Comparison of ENCODE assay signal across 9 mouse cellular contexts in the genomic region with DNA sequence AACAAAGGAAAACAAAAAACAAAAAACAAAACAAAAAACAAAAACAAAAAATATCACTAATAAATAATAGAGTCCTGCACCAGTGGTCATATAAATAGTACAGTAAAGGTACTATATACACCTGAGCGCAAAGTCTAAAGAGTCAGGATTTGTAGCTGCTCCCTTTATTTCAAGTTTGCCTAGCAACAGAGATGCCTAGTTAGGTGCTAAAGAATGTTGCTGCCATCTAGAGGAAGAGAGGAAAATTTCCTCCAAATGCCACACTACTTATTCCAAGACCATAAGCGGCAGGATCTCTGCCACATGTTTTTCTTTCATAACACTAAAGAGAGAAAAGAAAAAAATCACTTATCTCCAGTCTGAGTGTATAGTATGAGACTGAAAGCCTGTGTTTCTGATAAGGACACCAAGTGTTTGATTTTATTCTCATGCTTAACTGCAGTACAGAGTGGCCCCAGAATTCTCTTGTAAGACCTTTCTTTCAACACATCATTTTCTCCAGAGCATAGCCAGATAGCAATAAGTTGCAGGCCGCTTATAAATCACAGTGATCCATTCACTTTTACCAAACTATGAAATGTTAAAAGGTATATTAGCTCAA. TPM values are rescaled to one million over a fixed set of nuclear protein-coding genes. Genes with fewer than 3 reads are reported as not detected.
DNase-seq lines count a peak whose midpoint lies in the region; ATAC-seq lines count a peak whose summit lies in the region.
"Had no signal": no experiment of that assay in that cellular context is flagged by ENCODE, and none has a peak within 500 bp of the region (broad histone marks: within the 10 kb centered on the region; RNA-seq: fewer than 3 reads in every experiment).

No protein-coding gene starts in this region.

- H3K36me3 ChIP-seq in forebrain, embryonic 11.5 days (ENCODE audit: control insufficient read depth, insufficient read depth, low read length) = no peaks in the 10 kb centered on the region
- H3K36me3 ChIP-seq in forebrain, embryonic 10.5 days (replicated peaks) = no peaks in the 10 kb centered on the region
- no peaks in the 10 kb centered on the region for H3K36me3 ChIP-seq in intestine, embryonic 14.5 days (ENCODE audit: control insufficient read depth, insufficient read depth, low read length)
- no peaks in the 10 kb centered on the region for H3K36me3 ChIP-seq in neural tube, embryonic 15.5 days
- H3K36me3 ChIP-seq: liver, embryonic 15.5 days had no signal

- WGBS in forebrain, embryonic 11.5 days = 53% methylated on average over 3 of the region's 3 CpGs
- WGBS in forebrain, embryonic 10.5 days = 63% methylated on average over 3 of the region's 3 CpGs
- WGBS in intestine, embryonic 14.5 days = 31% methylated on average over 3 of the region's 3 CpGs
- 39% methylated on average over 3 of the region's 3 CpGs for WGBS in neural tube, embryonic 15.5 days

- DNase-seq in forebrain, embryonic 11.5 days (ENCODE audit: low spot score) = no peak
- no peak for DNase-seq in forebrain, embryonic 10.5 days (ENCODE audit: extremely low spot score, low spot score)
- DNase-seq in 3T3-L1 (ENCODE audit: low read depth, low spot score) = peak; percentile 74
- peak; percentile 58 for DNase-seq in brain, embryonic 18.5 days (ENCODE audit: low read depth, low spot score)
- no peak for DNase-seq in intestine, embryonic 14.5 days (ENCODE audit: low spot score)
- no peak for DNase-seq in spleen, postnatal 4 days (ENCODE audit: low spot score in 2 of 2)
- no peak for DNase-seq in left cerebral cortex, adult 18-20 months (ENCODE audit: low spot score in 2 of 2)

- no peak overlapping the region for H3K9ac ChIP-seq in forebrain, embryonic 11.5 days (ENCODE audit: low read length)
- no peak overlapping the region for H3K9ac ChIP-seq in intestine, embryonic 14.5 days (ENCODE audit: low read length)
- no peak overlapping the region for H3K9ac ChIP-seq in neural tube, embryonic 15.5 days (replicated peaks)
- H3K9ac ChIP-seq: liver, embryonic 15.5 days had no signal

- no peak overlapping the region for H3K27ac ChIP-seq in forebrain, embryonic 11.5 days (ENCODE audit: low read depth, low read length)
- no peak overlapping the region for H3K27ac ChIP-seq in forebrain, embryonic 10.5 days
- no peak overlapping the region; the same call in 1 of the 2 replicates for H3K27ac ChIP-seq in intestine, embryonic 14.5 days (ENCODE audit: low read depth)
- H3K27ac ChIP-seq in neural tube, embryonic 15.5 days (replicated peaks) = no peak overlapping the region
- H3K27ac ChIP-seq: liver, embryonic 15.5 days had no signal

- H3K4me1 ChIP-seq in forebrain, embryonic 11.5 days (replicated peaks; ENCODE audit: control insufficient read depth, insufficient read depth, low read length) = no peaks in the 10 kb centered on the region
- 0 out of 2 replicates have a peak, but pooled peaks cover 7% of the 10 kb centered on the region for H3K4me1 ChIP-seq in forebrain, embryonic 10.5 days
- H3K4me1 ChIP-seq in intestine, embryonic 14.5 days (replicated peaks; ENCODE audit: control insufficient read depth, insufficient read depth, low read length) = 0 out of 2 replicates have a peak, but pooled peaks cover 3% of the 10 kb centered on the region
- H3K4me1 ChIP-seq in neural tube, embryonic 15.5 days = no peaks in the 10 kb centered on the region
- H3K4me1 ChIP-seq: liver, embryonic 15.5 days had no signal

- no peaks in the 10 kb centered on the region for H3K27me3 ChIP-seq in forebrain, embryonic 11.5 days (ENCODE audit: control insufficient read depth, insufficient read depth, low read length)
- H3K27me3 ChIP-seq in forebrain, embryonic 10.5 days (ENCODE audit: poor library complexity, severe bottlenecking) = no peaks in the 10 kb centered on the region
- no peaks in the 10 kb centered on the region for H3K27me3 ChIP-seq in intestine, embryonic 14.5 days (replicated peaks; ENCODE audit: control insufficient read depth, insufficient read depth, low read length)
- H3K27me3 ChIP-seq in neural tube, embryonic 15.5 days (replicated peaks) = no peaks in the 10 kb centered on the region
- H3K27me3 ChIP-seq: liver, embryonic 15.5 days had no signal

- peak; percentile 82 for ATAC-seq in forebrain, embryonic 11.5 days (replicated peaks; ENCODE audit: low FRiP score)
- peak; percentile 62 for ATAC-seq in intestine, embryonic 14.5 days (replicated peaks; ENCODE audit: low FRiP score, low TSS enrichment, low read depth)
- ATAC-seq in neural tube, embryonic 15.5 days (ENCODE audit: low FRiP score) = peak; percentile 45; the same call in 1 of the 2 replicates

- H3K4me3 ChIP-seq in forebrain, embryonic 11.5 days (ENCODE audit: low read depth, low read length) = no peak overlapping the region
- H3K4me3 ChIP-seq in forebrain, embryonic 10.5 days = no peak overlapping the region
- H3K4me3 ChIP-seq in intestine, embryonic 14.5 days (ENCODE audit: low read depth, low read length) = no peak overlapping the region
- no peak overlapping the region for H3K4me3 ChIP-seq in neural tube, embryonic 15.5 days (replicated peaks)
- H3K4me3 ChIP-seq: liver, embryonic 15.5 days had no signal

- H3K9me3 ChIP-seq in forebrain, embryonic 11.5 days (ENCODE audit: control insufficient read depth, low read length) = no peaks in the 10 kb centered on the region
- H3K9me3 ChIP-seq in forebrain, embryonic 10.5 days = peaks cover 4% of the 10 kb centered on the region; the same call in 1 of the 2 replicates
- H3K9me3 ChIP-seq in intestine, embryonic 14.5 days (ENCODE audit: control insufficient read depth, low read length) = no peaks in the 10 kb centered on the region
- H3K9me3 ChIP-seq in neural tube, embryonic 15.5 days (replicated peaks) = no peaks in the 10 kb centered on the region
- H3K9me3 ChIP-seq: liver, embryonic 15.5 days had no signal

- no peak overlapping the region for H3K4me2 ChIP-seq in forebrain, embryonic 11.5 days (ENCODE audit: low read depth, low read length, severe bottlenecking)
- H3K4me2 ChIP-seq in intestine, embryonic 14.5 days (ENCODE audit: low read length) = no peak overlapping the region
- H3K4me2 ChIP-seq in neural tube, embryonic 15.5 days = no peak overlapping the region
- H3K4me2 ChIP-seq: liver, embryonic 15.5 days had no signal

RNA-seq across cellular contexts. Expression of a gene that starts 16.8 kb away (rescaled TPM):
- polyA plus RNA-seq in forebrain, embryonic 11.5 days (2014; fragmentation: Nextera tagmentation; extraction: Ambion mirVana) = not detected in 2 replicates
- not detected in 2 replicates for polyA plus RNA-seq in forebrain, embryonic 10.5 days (2016; fragmentation: Nextera tagmentation; extraction: Ambion mirVana)
- polyA plus RNA-seq in intestine, embryonic 14.5 days (2014; fragmentation: Nextera tagmentation; extraction: Ambion mirVana) = not detected in 2 replicates
- not detected in 2 replicates for polyA plus RNA-seq in neural tube, embryonic 15.5 days (2015; fragmentation: Nextera tagmentation; extraction: Ambion mirVana)
- not detected for total RNA-seq in left cerebral cortex, adult 18-20 months (2021)
- polyA plus RNA-seq: liver, embryonic 15.5 days had no signal

Comparison
In these comparisons a context has a peak if more than half of its experiments do, and no peak if none do; other contexts are left out.
1. DNase-seq: peak in 3T3-L1 (single experiment) and brain, embryonic 18.5 days (single experiment); none in forebrain, embryonic 11.5 days (single experiment), forebrain, embryonic 10.5 days (single experiment), intestine, embryonic 14.5 days (single experiment), spleen, postnatal 4 days (0 of 2) and left cerebral cortex, adult 18-20 months (0 of 2).
2. Peak in every context shown above with its lines, with median percentiles within 50 percentile points of each other: ATAC-seq.